Mouse (Mus musculus) small intestine, adult 2 months (tissue): ENCODE results near the gene Tmem69. TPM values are rescaled to one million over a fixed set of nuclear protein-coding genes. Genes with fewer than 3 reads are reported as not detected.
A peak's percentile ranks its signal among the peaks of the same experiment; 100 is the strongest.

Experiments used
- H3K27ac ChIP-seq: fragments of 200-500 bp; 2 replicates; pipeline ENCODE4 v1.5.1; 2012; ENCODE audit warnings: low read depth, low read length, control low read depth, inconsistent platforms; ENCODE audit not compliant: insufficient read depth
- H3K27me3 ChIP-seq: fragments of 200-500 bp; 2 replicates; pipeline ENCODE4 v1.6.1; 2012; ENCODE audit warnings: mild to moderate bottlenecking, moderate library complexity, low read length, inconsistent platforms; ENCODE audit not compliant: control insufficient read depth, insufficient read depth
- H3K36me3 ChIP-seq: fragments of 200-500 bp; 2 replicates; pipeline ENCODE4 v1.6.1; 2012; ENCODE audit warnings: mild to moderate bottlenecking, low read length, control low read depth, inconsistent platforms; ENCODE audit not compliant: control insufficient read depth, insufficient read depth
- H3K4me1 ChIP-seq: fragments of 200-500 bp; 2 replicates; pipeline ENCODE4 v1.6.1; 2012; ENCODE audit warnings: low read length, inconsistent platforms, mixed read lengths; ENCODE audit not compliant: control insufficient read depth, insufficient read depth, insufficient read length
- H3K4me3 ChIP-seq: fragments of 200-500 bp; 2 replicates; pipeline ENCODE4 v1.5.1; 2012; ENCODE audit warnings: low read depth, mild to moderate bottlenecking, control low read depth, inconsistent platforms, low read length, moderate library complexity
- CTCF ChIP-seq: fragments of 200-500 bp; IDR thresholded peaks from 2 replicates; pipeline ENCODE4 v1.5.1; 2012; ENCODE audit warnings: low read depth, mild to moderate bottlenecking, control low read depth, inconsistent platforms, low read length, moderate library complexity, mixed read lengths; ENCODE audit not compliant: insufficient replicate concordance, insufficient read length; ENCODE audit errors: extremely low read depth
- POLR2A ChIP-seq: fragments of 200-500 bp; IDR thresholded peaks from 2 replicates; pipeline ENCODE4 v1.6.1; 2012; ENCODE audit warnings: low read depth, mild to moderate bottlenecking, control low read depth, inconsistent platforms, low read length, moderate library complexity
- WGBS: fragments of 180-500 bp; shearing (Covaris S2); methylation state at CpG from one replicate; pipeline ENCODE4 v1.1.7; 2018; 5-methylcytosine and 5-hydroxymethylcytosine counted together
- polyA plus RNA-seq: library from polyadenylated mRNA; depleted of rRNA; stranded (reverse); fragments of >200 nt; gene quantifications from 2 replicates; pipeline ENCODE4 v1.2.3, GENCODE M21; 2012

The Tmem69 gene
- polyA plus RNA-seq, 1 experiment = 2.6 TPM

GRCm38 (mm10) chr4:116557306-116558121 is 1.8 kb upstream of the Tmem69 start, which contains the start of gene Gpbp1l1:
Gene Gpbp1l1, plus strand, starts transcription at chr4:116557658.
- peaks cover 6% of the 10 kb centered on the region; the same call in 1 of the 2 replicates for H3K4me1 ChIP-seq
- H3K4me3 ChIP-seq = peak within 1 kb of the TSS; percentile 75
- H3K36me3 ChIP-seq = peaks cover 3% of the 10 kb centered on the region; the same call in 1 of the 2 replicates
- under 1% methylated on average over 76 of the region's 78 CpGs for WGBS
- TF ChIP-seq CTCF (0 out of 2 replicates have a peak, but pooled peaks have one; percentile 8), POLR2A (no peak; the same call in none of the 2 replicates)
- peak within 1 kb of the TSS; percentile 99 for H3K27ac ChIP-seq
- H3K27me3 ChIP-seq = no peaks in the 10 kb centered on the region

DNA sequence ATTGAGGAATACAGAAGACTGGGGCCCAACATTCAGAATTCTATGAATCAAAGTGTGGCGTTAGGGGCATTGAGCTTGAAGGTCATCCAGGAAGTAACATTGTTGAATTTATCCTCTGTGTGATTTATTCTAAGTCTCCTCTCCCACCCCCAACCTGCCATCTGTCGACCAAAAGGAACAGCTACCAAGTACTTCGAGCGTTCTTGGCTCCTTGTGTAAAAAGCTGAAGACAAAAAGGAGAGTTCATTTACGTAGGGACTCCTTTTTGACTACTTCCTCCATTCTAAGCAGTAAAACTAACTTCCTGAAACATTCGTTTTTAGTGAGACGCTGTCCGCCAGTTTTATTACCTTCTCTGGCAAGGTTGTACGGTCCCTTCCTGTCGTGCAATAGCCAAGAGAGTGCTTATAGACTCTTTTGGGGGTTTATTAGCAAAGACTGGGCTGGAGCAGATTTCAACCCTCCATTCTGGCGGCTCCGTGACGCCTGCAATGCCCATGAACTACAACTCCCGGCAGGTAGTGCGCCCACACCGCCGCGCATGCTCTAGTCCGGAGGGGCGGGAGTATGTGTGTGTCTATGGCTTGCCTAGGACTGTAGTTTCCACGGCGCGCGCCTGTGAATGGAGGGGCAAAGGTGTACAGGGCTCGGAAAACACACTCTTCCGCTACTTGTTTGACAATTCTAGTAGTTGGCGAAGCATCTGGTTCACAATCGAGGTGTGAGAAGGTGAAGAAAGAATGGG is 997 bp upstream of the Tmem69 start:
- Histone ChIP-seq H3K4me3 (peak overlapping the region; percentile 75), H3K36me3 (peaks cover 6% of the 10 kb centered on the region), H3K4me1 (0 out of 2 replicates have a peak, but pooled peaks cover 4% of the 10 kb centered on the region), H3K27ac (peak overlapping the region; percentile 99), H3K27me3 (no peaks in the 10 kb centered on the region)
- under 1% methylated on average over 28 of the region's 28 CpGs for WGBS
- TF ChIP-seq POLR2A = peak; percentile 96
- no peak for TF ChIP-seq CTCF

- H3K4me1 ChIP-seq = no peaks in the 10 kb centered on the region
- 87% methylated on average over 3 of the region's 3 CpGs for WGBS
- TF ChIP-seq POLR2A (no peak), CTCF (no peak)
- no peak overlapping the region for H3K4me3 ChIP-seq
- no peaks in the 10 kb centered on the region for H3K27me3 ChIP-seq
- H3K36me3 ChIP-seq = peaks cover 6% of the 10 kb centered on the region
- no peak overlapping the region for H3K27ac ChIP-seq
These were observed 2.7 kb downstream of the Tmem69 start for GRCm38 (mm10) chr4:116553035-116553434.

DNA sequence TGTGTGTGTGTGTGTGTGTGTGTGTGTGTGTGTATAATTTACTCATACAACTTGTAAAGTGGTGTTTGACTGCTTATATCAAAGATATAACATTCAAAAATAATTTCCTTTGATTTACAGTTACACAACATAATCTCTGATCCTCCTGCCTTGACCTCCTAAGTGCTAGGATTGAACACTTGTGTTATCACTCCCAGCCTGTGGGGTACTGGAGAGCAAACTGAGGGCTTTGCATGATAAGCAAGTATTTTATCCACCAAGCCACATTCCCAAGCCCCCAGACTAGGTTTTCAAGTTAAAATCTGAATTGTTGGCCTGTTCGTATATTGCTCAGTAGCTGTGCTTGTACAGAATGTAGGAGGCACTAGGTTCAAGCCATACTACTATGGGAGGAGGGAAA is 5.3 kb downstream of the Tmem69 start:
- Histone ChIP-seq H3K27me3 (no peaks in the 10 kb centered on the region), H3K27ac (no peak overlapping the region), H3K4me3 (no peak overlapping the region), H3K4me1 (no peaks in the 10 kb centered on the region), H3K36me3 (peaks cover 6% of the 10 kb centered on the region)
- no peak for TF ChIP-seq POLR2A
- TF ChIP-seq CTCF = no peak
- 98% methylated on average over 1 of the region's 1 CpGs for WGBS

GRCm38 (mm10) chr4:116537737-116538136 is 18.0 kb downstream of the Tmem69 start:
- H3K4me1 ChIP-seq = no peaks in the 10 kb centered on the region
- no peak for TF ChIP-seq POLR2A
- TF ChIP-seq CTCF = no peak
- 31% methylated on average over 3 of the region's 3 CpGs for WGBS
- H3K4me3 ChIP-seq = no peak overlapping the region
- no peak overlapping the region for H3K27ac ChIP-seq
- H3K36me3 ChIP-seq = peaks cover 10% of the 10 kb centered on the region; the same call in 1 of the 2 replicates
- no peaks in the 10 kb centered on the region for H3K27me3 ChIP-seq

DNA sequence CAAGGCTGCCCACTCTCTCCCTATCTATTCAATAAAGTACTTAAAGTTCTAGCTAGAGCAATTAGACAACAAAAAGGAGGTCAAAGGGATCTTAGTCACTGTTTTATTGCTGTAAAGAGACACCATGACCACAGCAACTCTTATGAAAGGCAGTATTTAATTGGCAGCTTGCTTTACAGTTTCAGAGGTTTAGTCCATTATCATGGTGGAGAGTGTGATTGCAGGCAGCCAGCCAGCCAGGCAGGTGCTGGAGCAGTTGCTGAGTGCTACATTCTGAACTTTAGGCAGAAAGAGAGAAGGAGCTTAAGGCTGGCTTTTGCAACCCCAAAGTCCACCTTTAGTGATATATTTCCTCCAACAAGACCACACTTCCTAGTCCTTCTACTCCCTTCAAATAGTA is 19.4 kb downstream of the Tmem69 start:
- Histone ChIP-seq H3K4me3 (no peak overlapping the region), H3K27ac (peak overlapping the region; percentile 76; the same call in 1 of the 2 replicates), H3K4me1 (no peaks in the 10 kb centered on the region), H3K27me3 (no peaks in the 10 kb centered on the region), H3K36me3 (peaks cover 10% of the 10 kb centered on the region)
- TF ChIP-seq CTCF (no peak), POLR2A (no peak)

DNA sequence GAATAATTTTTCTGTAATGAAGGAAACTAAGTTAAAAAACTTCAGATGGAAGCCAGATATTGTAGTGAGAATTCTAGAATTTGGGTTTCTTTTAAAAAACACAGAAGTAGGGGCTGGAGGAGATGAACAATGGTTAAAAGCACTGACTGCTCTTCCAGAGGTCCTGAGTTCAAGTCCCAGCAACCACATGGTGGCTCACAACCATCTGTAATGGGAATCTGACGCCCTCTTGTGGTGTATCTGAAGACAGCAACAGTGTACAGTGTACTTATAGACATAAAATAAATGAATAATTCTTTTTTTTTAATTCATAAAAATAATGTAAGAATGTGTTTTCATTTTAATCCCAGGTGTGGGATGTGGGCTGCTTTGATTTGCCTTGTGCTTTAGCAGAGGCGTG is 24.6 kb downstream of the Tmem69 start:
- TF ChIP-seq CTCF = no peak
- no peak for TF ChIP-seq POLR2A
- Histone ChIP-seq H3K4me1 (no peaks in the 10 kb centered on the region), H3K27ac (no peak overlapping the region), H3K4me3 (no peak overlapping the region), H3K27me3 (no peaks in the 10 kb centered on the region), H3K36me3 (peaks cover 7% of the 10 kb centered on the region)
- WGBS = 75% methylated on average over 2 of the region's 2 CpGs
